9 mouse cellular contexts compared by ENCODE assay signal in genomic region chr15:100198983-100199745, GRCm38 (mm10). TPM values are rescaled to one million over a fixed set of nuclear protein-coding genes. Genes with fewer than 3 reads are reported as not detected.
A peak's percentile ranks its signal among the peaks of the same experiment; 100 is the strongest.
DNase-seq lines count a peak whose midpoint lies in the region; ATAC-seq and TF ChIP-seq lines count a peak whose summit lies in the region.
"Had no signal": no experiment of that assay in that cellular context is flagged by ENCODE, and none has a peak within 500 bp of the region (broad histone marks: within the 10 kb centered on the region; RNA-seq: fewer than 3 reads in every experiment).

No protein-coding gene starts in this region.

- TF ChIP-seq CTCF in liver, postnatal 0 days (IDR thresholded peaks at IDR 0.05; ENCODE audit: low read depth) = no peak

- ATAC-seq in frontal cortex, adult (ENCODE audit: low TSS enrichment) = peak; percentile 10
- no peak for ATAC-seq in heart, embryonic 11.5 days (replicated peaks; ENCODE audit: insufficient number of reproducible peaks, low FRiP score, low TSS enrichment)
- ATAC-seq in monocyte, adult 5-6 weeks (replicated peaks; ENCODE audit: insufficient number of reproducible peaks, low FRiP score, low TSS enrichment, poor library complexity, severe bottlenecking) = no peak
- ATAC-seq in liver, postnatal 0 days = no peak
- ATAC-seq in hindbrain, embryonic 11.5 days (ENCODE audit: low FRiP score) = no peak
- ATAC-seq: liver, embryonic 12.5 days had no signal

- peak overlapping the region; percentile 22; the same call in 1 of the 2 replicates for H3K4me2 ChIP-seq in heart, embryonic 11.5 days
- no peak overlapping the region for H3K4me2 ChIP-seq in liver, postnatal 0 days (ENCODE audit: low read depth, low read length)
- H3K4me2 ChIP-seq in hindbrain, embryonic 11.5 days (replicated peaks; ENCODE audit: low read depth, low read length) = no peak overlapping the region
- H3K4me2 ChIP-seq: liver, embryonic 12.5 days had no signal

- H3K9ac ChIP-seq in heart, embryonic 11.5 days (ENCODE audit: low read depth, low read length) = peak overlapping the region; percentile 49
- H3K9ac ChIP-seq in liver, postnatal 0 days (replicated peaks) = no peak overlapping the region
- H3K9ac ChIP-seq in hindbrain, embryonic 11.5 days (ENCODE audit: low read depth, low read length) = no peak overlapping the region
- H3K9ac ChIP-seq: liver, embryonic 12.5 days had no signal

- 70% methylated on average over 11 of the region's 11 CpGs for WGBS in heart, embryonic 11.5 days (ENCODE audit: insufficient replicate concordance)
- 88% methylated on average over 11 of the region's 11 CpGs for WGBS in liver, postnatal 0 days (ENCODE audit: insufficient replicate concordance)
- WGBS in hindbrain, embryonic 11.5 days = 90% methylated on average over 11 of the region's 11 CpGs

- TF ChIP-seq EP300 in liver, postnatal 0 days (IDR thresholded peaks at IDR 0.05; ENCODE audit: low read depth) = no peak

- H3K27me3 ChIP-seq in heart, embryonic 11.5 days (ENCODE audit: control insufficient read depth, insufficient read depth, low read length) = no peaks in the 10 kb centered on the region
- no peaks in the 10 kb centered on the region for H3K27me3 ChIP-seq in liver, postnatal 0 days (ENCODE audit: insufficient read depth, low read length)
- no peaks in the 10 kb centered on the region for H3K27me3 ChIP-seq in hindbrain, embryonic 11.5 days (ENCODE audit: control insufficient read depth, insufficient read depth, low read length)
- H3K27me3 ChIP-seq: liver, embryonic 12.5 days had no signal

- H3K4me1 ChIP-seq in heart, embryonic 11.5 days (ENCODE audit: control insufficient read depth, insufficient read depth, low read length) = peaks cover 29% of the 10 kb centered on the region
- no peaks in the 10 kb centered on the region for H3K4me1 ChIP-seq in liver, postnatal 0 days (ENCODE audit: insufficient read depth)
- H3K4me1 ChIP-seq in hindbrain, embryonic 11.5 days (replicated peaks; ENCODE audit: control insufficient read depth, insufficient read depth, low read length) = no peaks in the 10 kb centered on the region
- H3K4me1 ChIP-seq: liver, embryonic 12.5 days had no signal

- H3K27ac ChIP-seq in heart, embryonic 11.5 days (ENCODE audit: low read depth, low read length) = peak overlapping the region; percentile 96
- H3K27ac ChIP-seq in liver, postnatal 0 days (ENCODE audit: low read depth) = no peak overlapping the region
- H3K27ac ChIP-seq in hindbrain, embryonic 11.5 days (ENCODE audit: low read depth, low read length) = no peak overlapping the region
- H3K27ac ChIP-seq: liver, embryonic 12.5 days had no signal

- H3K36me3 ChIP-seq in heart, embryonic 11.5 days (ENCODE audit: control insufficient read depth, insufficient read depth, low read length) = peaks cover 14% of the 10 kb centered on the region
- peaks cover 44% of the 10 kb centered on the region for H3K36me3 ChIP-seq in liver, postnatal 0 days (replicated peaks; ENCODE audit: insufficient read depth, low read length)
- peaks cover 6% of the 10 kb centered on the region; the same call in 1 of the 2 replicates for H3K36me3 ChIP-seq in hindbrain, embryonic 11.5 days (ENCODE audit: control insufficient read depth, insufficient read depth, low read length)

- DNase-seq in frontal cortex, postnatal 25 days (ENCODE audit: low spot score in 2 of 2) = no peak
- peak; percentile 40 for DNase-seq in 3T3-L1 (ENCODE audit: low read depth, low spot score)
- DNase-seq in cerebellum, postnatal 25 days = peak; percentile 86 to 87
- DNase-seq in liver, postnatal 0 days = no peak
- DNase-seq in hindbrain, embryonic 11.5 days (ENCODE audit: low spot score) = no peak

- no peak overlapping the region for H3K4me3 ChIP-seq in heart, embryonic 11.5 days (ENCODE audit: low read depth, low read length)
- no peak overlapping the region for H3K4me3 ChIP-seq in liver, postnatal 0 days (ENCODE audit: low read depth, low read length)
- H3K4me3 ChIP-seq in hindbrain, embryonic 11.5 days (ENCODE audit: low read depth, low read length) = no peak overlapping the region
- H3K4me3 ChIP-seq: liver, embryonic 12.5 days had no signal

- no peaks in the 10 kb centered on the region for H3K9me3 ChIP-seq in heart, embryonic 11.5 days (replicated peaks; ENCODE audit: control insufficient read depth, low read length)
- no peaks in the 10 kb centered on the region for H3K9me3 ChIP-seq in liver, postnatal 0 days (ENCODE audit: low read length)
- H3K9me3 ChIP-seq in hindbrain, embryonic 11.5 days (ENCODE audit: control insufficient read depth, low read length) = no peaks in the 10 kb centered on the region
- H3K9me3 ChIP-seq: liver, embryonic 12.5 days had no signal

RNA-seq across cellular contexts. Expression of gene Atf1, which starts 28.5 kb away (rescaled TPM):
- polyA plus RNA-seq in heart, embryonic 11.5 days (2014; fragmentation: Nextera tagmentation; extraction: Ambion mirVana) = 33.7 and 38.6 TPM in 2 replicates
- total RNA-seq in monocyte, adult 5-6 weeks (2017) = 49.1 to 81.7 TPM (median 57.2 TPM) in 3 replicates
- polyA plus RNA-seq in liver, postnatal 0 days (2015; fragmentation: Nextera tagmentation; extraction: Ambion mirVana) = 23.5 and 24.4 TPM in 2 replicates
- 27.7 and 35.5 TPM in 2 replicates for polyA plus RNA-seq in hindbrain, embryonic 11.5 days (2014; fragmentation: Nextera tagmentation; extraction: Ambion mirVana)

Comparison
In these comparisons a context has a peak if more than half of its experiments do, and no peak if none do; other contexts are left out.
1. DNase-seq: peak in 3T3-L1 (single experiment) and cerebellum, postnatal 25 days (2 of 2); none in frontal cortex, postnatal 25 days (0 of 2), liver, postnatal 0 days (single experiment) and hindbrain, embryonic 11.5 days (single experiment).